8 mouse cellular contexts compared by ENCODE assay signal in genomic region chr13:24965130-24965845, GRCm38 (mm10). TPM values are rescaled to one million over a fixed set of nuclear protein-coding genes. Genes with fewer than 3 reads are reported as not detected.
DNase-seq lines count a peak whose midpoint lies in the region; ATAC-seq and TF ChIP-seq lines count a peak whose summit lies in the region.

No protein-coding gene starts in this region.

- no peak overlapping the region for H3K9ac ChIP-seq in hindbrain, embryonic 11.5 days (ENCODE audit: low read depth, low read length)

- no peaks in the 10 kb centered on the region for H3K27me3 ChIP-seq in hindbrain, embryonic 11.5 days (ENCODE audit: control insufficient read depth, insufficient read depth, low read length)
- peaks cover 31% of the 10 kb centered on the region for H3K27me3 ChIP-seq in megakaryocyte, embryonic 14.5 days (replicated peaks)

- no peak for ATAC-seq in hindbrain, embryonic 11.5 days (ENCODE audit: low FRiP score)

- no peak for TF ChIP-seq POLR2A in brain, embryonic 14.5 days (IDR thresholded peaks at IDR 0.05; ENCODE audit: borderline replicate concordance, extremely low read depth, insufficient read depth, insufficient read length, poor library complexity, severe bottlenecking)

- TF ChIP-seq CTCF in layer of hippocampus, adult 2 months (conservative IDR thresholded peaks at IDR 0.05), result no peak
- TF ChIP-seq CTCF in brain, embryonic 14.5 days (IDR thresholded peaks at IDR 0.05; ENCODE audit: borderline replicate concordance, extremely low read depth, insufficient read depth, insufficient read length), result no peak

- no peak for DNase-seq in layer of hippocampus, adult 2 months (ENCODE audit: low spot score in 2 of 2)
- no peak for DNase-seq in layer of hippocampus, adult 9-10 months (ENCODE audit: low spot score)
- peak; percentile 32 for DNase-seq in brain, embryonic 14.5 days (ENCODE audit: low read depth)
- no peak for DNase-seq in hindbrain, embryonic 11.5 days (ENCODE audit: low spot score)
- no peak for DNase-seq in testis, postnatal 10 days (ENCODE audit: low spot score)
- DNase-seq in urinary bladder, postnatal 4 days (ENCODE audit: low spot score in 2 of 2), result no peak
- no peak for DNase-seq in frontal cortex, postnatal 14 days (ENCODE audit: low spot score in 2 of 2)

- H3K27ac ChIP-seq in layer of hippocampus, adult 2 months, result no peak overlapping the region
- no peak overlapping the region for H3K27ac ChIP-seq in hindbrain, embryonic 11.5 days (ENCODE audit: low read depth, low read length)

- H3K36me3 ChIP-seq in hindbrain, embryonic 11.5 days (ENCODE audit: control insufficient read depth, insufficient read depth, low read length), result no peaks in the 10 kb centered on the region
- no peaks in the 10 kb centered on the region for H3K36me3 ChIP-seq in megakaryocyte, embryonic 14.5 days (replicated peaks; ENCODE audit: low read length)

- H3K4me3 ChIP-seq in layer of hippocampus, adult 2 months, result peak overlapping the region; percentile 33; the same call in 1 of the 2 replicates
- H3K4me3 ChIP-seq in hindbrain, embryonic 11.5 days (ENCODE audit: low read depth, low read length), result no peak overlapping the region
- peak overlapping the region; percentile 87 for H3K4me3 ChIP-seq in megakaryocyte, embryonic 14.5 days (replicated peaks)

- H3K4me1 ChIP-seq in hindbrain, embryonic 11.5 days (replicated peaks; ENCODE audit: control insufficient read depth, insufficient read depth, low read length), result no peaks in the 10 kb centered on the region
- H3K4me1 ChIP-seq in megakaryocyte, embryonic 14.5 days, result peaks cover 35% of the 10 kb centered on the region

- 26% methylated on average over 15 of the region's 15 CpGs for WGBS in hindbrain, embryonic 11.5 days

- peak overlapping the region; percentile 17; the same call in 1 of the 2 replicates for H3K4me2 ChIP-seq in hindbrain, embryonic 11.5 days (replicated peaks; ENCODE audit: low read depth, low read length)

- no peaks in the 10 kb centered on the region for H3K9me3 ChIP-seq in hindbrain, embryonic 11.5 days (ENCODE audit: control insufficient read depth, low read length)
- no peaks in the 10 kb centered on the region for H3K9me3 ChIP-seq in megakaryocyte, embryonic 14.5 days

RNA-seq across cellular contexts. Expression of gene Gpld1, which starts 22.3 kb away (rescaled TPM):
- 10 to 100 TPM; 19.4 to 21.7 TPM for total RNA-seq in layer of hippocampus, adult 2 months (2021)
- polyA plus RNA-seq in brain, embryonic 14.5 days (2012; rRNA removed), result 1.8 and 2.6 TPM in 2 replicates
- 0.25 and 0.81 TPM in 2 replicates for polyA plus RNA-seq in hindbrain, embryonic 11.5 days (2014; fragmentation: Nextera tagmentation; extraction: Ambion mirVana)
- polyA plus RNA-seq in megakaryocyte, embryonic 14.5 days (2012; ENCODE audit: insufficient read depth, low replicate concordance), result not detected in 2 replicates

RNA-seq across cellular contexts. Expression of gene Aldh5a1, which starts 27.8 kb away (rescaled TPM):
- total RNA-seq in layer of hippocampus, adult 2 months (2021), result 10 to 100 TPM; 63.0 to 64.3 TPM
- 12.2 and 17.9 TPM in 2 replicates for polyA plus RNA-seq in brain, embryonic 14.5 days (2012; rRNA removed)
- 6.0 and 7.6 TPM in 2 replicates for polyA plus RNA-seq in hindbrain, embryonic 11.5 days (2014; fragmentation: Nextera tagmentation; extraction: Ambion mirVana)
- 0.15 TPM in 1 of 2 replicates, not detected in the other for polyA plus RNA-seq in megakaryocyte, embryonic 14.5 days (2012; ENCODE audit: insufficient read depth, low replicate concordance)

RNA-seq across cellular contexts. Expression of gene Mrs2, which starts 54.9 kb away (rescaled TPM):
- total RNA-seq in layer of hippocampus, adult 2 months (2021), result 10 to 100 TPM; 56.5 to 67.1 TPM
- 35.7 and 41.3 TPM in 2 replicates for polyA plus RNA-seq in brain, embryonic 14.5 days (2012; rRNA removed)
- polyA plus RNA-seq in hindbrain, embryonic 11.5 days (2014; fragmentation: Nextera tagmentation; extraction: Ambion mirVana), result 24.4 and 30.8 TPM in 2 replicates
- 1.9 and 2.0 TPM in 2 replicates for polyA plus RNA-seq in megakaryocyte, embryonic 14.5 days (2012; ENCODE audit: insufficient read depth, low replicate concordance)
